Mouse (Mus musculus) hindbrain, embryonic 15.5 days (tissue): Measurements from ENCODE around the gene Ccr6. TPM values are rescaled to one million over a fixed set of nuclear protein-coding genes. Genes with fewer than 3 reads are reported as not detected.

ENCODE experiments used
- polyA plus RNA-seq: library from polyadenylated mRNA; unstranded; fragments of >200 nt; fragmentation: Nextera tagmentation; extraction: Ambion mirVana; gene quantifications from 2 replicates; pipeline ENCODE4 v1.2.1, GENCODE M21; 2015

Ccr6 gene
- polyA plus RNA-seq, 1 experiment from 2014 or later, result not detected

Other genes with a start within 250 kb of the Ccr6 start
- gene Gm49673, start 88.3 kb upstream of the Ccr6 start, polyA plus RNA-seq, result 0.57 TPM in 1 of 2 replicates, not detected in the other
- 17.6 and 17.7 TPM in 2 replicates for gene Rnaset2a, start 87.9 kb upstream of the Ccr6 start, polyA plus RNA-seq
- 27.8 and 28.6 TPM in 2 replicates for gene Fgfr1op, start 70.5 kb upstream of the Ccr6 start, polyA plus RNA-seq
- gene Mpc1, start 46.9 kb downstream of the Ccr6 start, polyA plus RNA-seq, result 341 and 365 TPM in 2 replicates
- 173 and 188 TPM in 2 replicates for gene Sft2d1, start 75.1 kb downstream of the Ccr6 start, polyA plus RNA-seq
- gene Prr18, start 101.4 kb downstream of the Ccr6 start, polyA plus RNA-seq, result 18.4 and 23.1 TPM in 2 replicates
- gene T2, start 119.9 kb downstream of the Ccr6 start, polyA plus RNA-seq, result 0.54 and 0.58 TPM in 2 replicates
- 0.12 and 0.47 TPM in 2 replicates for gene T, start 198.4 kb downstream of the Ccr6 start, polyA plus RNA-seq